Mouse (Mus musculus): ENCODE results near the gene Ccdc187. TPM values are rescaled to one million over a fixed set of nuclear protein-coding genes. Genes with fewer than 3 reads are reported as not detected.

Ccdc187 gene
- total RNA-seq, 2 experiments from 2014 or later: 0.05 to 0.13 TPM

GRCm38 (mm10) chr2:26280594-26280993 lies 13.8 kb downstream of the Ccdc187 start:
- no peak for DNase-seq

GRCm38 (mm10) chr2:26279712-26280111 lies 14.6 kb downstream of the Ccdc187 start:
- no peak for DNase-seq

- peak; percentile 32 to 75 for DNase-seq
Measured at GRCm38 (mm10) chr2:26273611-26274010, 20.7 kb downstream of the Ccdc187 start.

GRCm38 (mm10) chr2:26268216-26268615 lies 26.1 kb downstream of the Ccdc187 start:
- DNase-seq: no peak

- DNase-seq: no peak
Measured at GRCm38 (mm10) chr2:26266066-26266742, 28.2 kb downstream of the Ccdc187 start.

GRCm38 (mm10) chr2:26265095-26265494 lies 29.3 kb downstream of the Ccdc187 start:
- no peak for DNase-seq

GRCm38 (mm10) chr2:26264646-26265045 lies 29.7 kb downstream of the Ccdc187 start:
- DNase-seq: no peak

- DNase-seq: no peak
Measured at GRCm38 (mm10) chr2:26257315-26258096, 36.9 kb downstream of the Ccdc187 start.

- no peak for DNase-seq
Measured at GRCm38 (mm10) chr2:26254816-26255215, 39.5 kb downstream of the Ccdc187 start.

GRCm38 (mm10) chr2:26252514-26253206 lies 41.7 kb downstream of the Ccdc187 start:
- no peak for DNase-seq

- peak in 1 of 2 experiments; percentile 42 for DNase-seq
Measured at GRCm38 (mm10) chr2:26247531-26247930, 46.8 kb downstream of the Ccdc187 start.

GRCm38 (mm10) chr2:26240841-26241240 lies 53.5 kb downstream of the Ccdc187 start:
- DNase-seq: no peak

GRCm38 (mm10) chr2:26240330-26240729 lies 54.0 kb downstream of the Ccdc187 start:
- DNase-seq: no peak

GRCm38 (mm10) chr2:26237290-26237782 lies 57.0 kb downstream of the Ccdc187 start, which contains the start of gene Qsox2:
Qsox2 (minus strand) TSS chr2:26237525.
- peak; percentile 93 to 96 for DNase-seq

GRCm38 (mm10) chr2:26236681-26237289 lies 57.6 kb downstream of the Ccdc187 start:
- no peak for DNase-seq

- peak; percentile 68 to 72 for DNase-seq
Measured at GRCm38 (mm10) chr2:26234771-26235170, 59.6 kb downstream of the Ccdc187 start.

GRCm38 (mm10) chr2:26234253-26234652 lies 60.1 kb downstream of the Ccdc187 start:
- DNase-seq: peak in 1 of 2 experiments; percentile 39

- no peak for DNase-seq
Measured at GRCm38 (mm10) chr2:26231366-26231765, 63.0 kb downstream of the Ccdc187 start.

GRCm38 (mm10) chr2:26230253-26230652 lies 64.1 kb downstream of the Ccdc187 start:
- no peak for DNase-seq

GRCm38 (mm10) chr2:26227788-26228187 lies 66.6 kb downstream of the Ccdc187 start:
- peak; percentile 43 to 60 for DNase-seq

- no peak for DNase-seq
Measured at GRCm38 (mm10) chr2:26225242-26225641, 69.1 kb downstream of the Ccdc187 start.

- no peak for DNase-seq
Measured at GRCm38 (mm10) chr2:26223961-26224360, 70.4 kb downstream of the Ccdc187 start.

Measured in heart, adult 18-20 months (tissue).